Mouse (Mus musculus) lung, embryonic 16.5 days (tissue): ENCODE data around the gene Sema4b. TPM values are rescaled to one million over a fixed set of nuclear protein-coding genes. Genes with fewer than 3 reads are reported as not detected.
A peak's percentile ranks its signal among the peaks of the same experiment; 100 is the strongest.

Experiments used
- ATAC-seq: fragments of 200-750 bp; cut with Nextera tagmentation; 2 replicates; pipeline ENCODE4 v1.8.0; 2017; ENCODE audit warnings: low read depth, mild to moderate bottlenecking, moderate library complexity
- H3K27ac ChIP-seq: fragments of 300-500 bp; sonication (generic); 2 replicates; pipeline ENCODE4 v1.5.1; 2014; ENCODE audit warnings: mild to moderate bottlenecking, control low read depth, low read length
- H3K27me3 ChIP-seq: fragments of 300-500 bp; sonication (generic); 2 replicates; pipeline ENCODE4 v1.6.1; 2014; ENCODE audit warnings: low read depth, low read length, mixed read lengths; ENCODE audit not compliant: control insufficient read depth, insufficient read depth
- H3K36me3 ChIP-seq: fragments of 300-500 bp; sonication (generic); 2 replicates; pipeline ENCODE4 v1.6.1; 2014; ENCODE audit warnings: low read length; ENCODE audit not compliant: control insufficient read depth, insufficient read depth
- H3K4me1 ChIP-seq: fragments of 300-500 bp; sonication (generic); replicated peaks from 2 replicates; pipeline ENCODE4 v1.6.1; 2014; ENCODE audit warnings: low read length, mixed read lengths; ENCODE audit not compliant: control insufficient read depth, insufficient read depth
- H3K4me2 ChIP-seq: fragments of 300-500 bp; sonication (generic); 2 replicates; pipeline ENCODE4 v1.6.1; 2014; ENCODE audit warnings: low read depth, low read length, control low read depth
- H3K4me3 ChIP-seq: fragments of 300-500 bp; sonication (generic); 2 replicates; pipeline ENCODE4 v1.5.1; 2014; ENCODE audit warnings: mild to moderate bottlenecking, low read length, control low read depth
- H3K9ac ChIP-seq: fragments of 300-500 bp; sonication (generic); 2 replicates; pipeline ENCODE4 v1.6.1; 2014; ENCODE audit warnings: low read length, control low read depth
- H3K9me3 ChIP-seq: fragments of 300-500 bp; sonication (generic); 2 replicates; pipeline ENCODE4 v1.6.1; 2016; ENCODE audit warnings: low read length; ENCODE audit not compliant: control insufficient read depth
- WGBS: fragments of 180-500 bp; shearing (Covaris S2); extraction: QIAGEN DNeasy Blood & Tissue Kit; methylation state at CpG from one replicate; pipeline ENCODE4 v1.1.7; 2014; 5-methylcytosine and 5-hydroxymethylcytosine counted together
- polyA plus RNA-seq: library from polyadenylated mRNA; unstranded; fragments of >200 nt; fragmentation: Nextera tagmentation; extraction: Ambion mirVana; gene quantifications from 2 replicates; pipeline ENCODE4 v1.2.1, GENCODE M21; 2015

Sema4b gene
- polyA plus RNA-seq, 1 experiment from 2014 or later: 15.8 TPM

GRCm38 (mm10) chr7:80205705-80206589 is 19.3 kb downstream of the Sema4b start:
- Histone ChIP-seq H3K4me1 (peaks cover 25% of the 10 kb centered on the region), H3K27ac (no peak overlapping the region; the same call in 1 of the 2 replicates), H3K4me2 (no peak overlapping the region), H3K36me3 (no peaks in the 10 kb centered on the region), H3K27me3 (no peaks in the 10 kb centered on the region), H3K9me3 (no peaks in the 10 kb centered on the region), H3K9ac (no peak overlapping the region), H3K4me3 (no peak overlapping the region)
- no peak for ATAC-seq
- 86% methylated on average over 12 of the region's 12 CpGs for WGBS

- peak overlapping the region; percentile 88 for H3K27ac ChIP-seq
- no peaks in the 10 kb centered on the region for H3K9me3 ChIP-seq
- H3K4me1 ChIP-seq: peaks cover 25% of the 10 kb centered on the region
- WGBS: 55% methylated on average over 3 of the region's 3 CpGs
- H3K27me3 ChIP-seq: no peaks in the 10 kb centered on the region
- H3K4me2 ChIP-seq: peak overlapping the region; percentile 25; the same call in 1 of the 2 replicates
- ATAC-seq: peak; percentile 10; the same call in 1 of the 2 replicates
- peak overlapping the region; percentile 21 for H3K9ac ChIP-seq
- no peak overlapping the region for H3K4me3 ChIP-seq
- no peaks in the 10 kb centered on the region for H3K36me3 ChIP-seq
Measured at GRCm38 (mm10) chr7:80207314-80207731, 20.7 kb downstream of the Sema4b start.

GRCm38 (mm10) chr7:80208026-80208642 is 21.5 kb downstream of the Sema4b start:
- H3K36me3 ChIP-seq: 0 out of 2 replicates have a peak, but pooled peaks cover under 1% of the 10 kb centered on the region

GRCm38 (mm10) chr7:80208738-80209430 is 22.2 kb downstream of the Sema4b start:
- 38% methylated on average over 10 of the region's 10 CpGs for WGBS
- no peak overlapping the region for H3K9ac ChIP-seq
- no peak overlapping the region for H3K4me2 ChIP-seq

More at GRCm38 (mm10) chr7:80208026-80208642, 21.5 kb downstream of the Sema4b start:
- Histone ChIP-seq H3K4me1 (peaks cover 25% of the 10 kb centered on the region), H3K4me3 (no peak overlapping the region), H3K27me3 (no peaks in the 10 kb centered on the region), H3K9me3 (no peaks in the 10 kb centered on the region), H3K27ac (peak overlapping the region; percentile 88), H3K9ac (peak overlapping the region; percentile 21; the same call in 1 of the 2 replicates), H3K4me2 (peak overlapping the region; percentile 25; the same call in 1 of the 2 replicates)
- peak; percentile 81 for ATAC-seq
- 45% methylated on average over 18 of the region's 18 CpGs for WGBS

GRCm38 (mm10) chr7:80209669-80210068 is 23.0 kb downstream of the Sema4b start:
- 0 out of 2 replicates have a peak, but pooled peaks cover 3% of the 10 kb centered on the region for H3K36me3 ChIP-seq
- ATAC-seq: no peak
- peak overlapping the region; percentile 88 for H3K27ac ChIP-seq
- no peak overlapping the region for H3K4me3 ChIP-seq
- WGBS: 65% methylated on average over 6 of the region's 6 CpGs
- no peaks in the 10 kb centered on the region for H3K27me3 ChIP-seq
- no peaks in the 10 kb centered on the region for H3K9me3 ChIP-seq
- H3K4me1 ChIP-seq: peaks cover 25% of the 10 kb centered on the region
- H3K9ac ChIP-seq: no peak overlapping the region
- no peak overlapping the region for H3K4me2 ChIP-seq

More at GRCm38 (mm10) chr7:80208738-80209430, 22.2 kb downstream of the Sema4b start:
- no peaks in the 10 kb centered on the region for H3K9me3 ChIP-seq
- peaks cover 25% of the 10 kb centered on the region for H3K4me1 ChIP-seq
- H3K27me3 ChIP-seq: no peaks in the 10 kb centered on the region
- H3K36me3 ChIP-seq: 0 out of 2 replicates have a peak, but pooled peaks cover 3% of the 10 kb centered on the region
- peak overlapping the region; percentile 88 for H3K27ac ChIP-seq
- peak; percentile 82 for ATAC-seq
- no peak overlapping the region for H3K4me3 ChIP-seq

- H3K27me3 ChIP-seq: no peaks in the 10 kb centered on the region
- H3K4me1 ChIP-seq: peaks cover 25% of the 10 kb centered on the region
- no peak overlapping the region for H3K9ac ChIP-seq
- no peak overlapping the region for H3K4me2 ChIP-seq
- no peak overlapping the region for H3K4me3 ChIP-seq
- 83% methylated on average over 4 of the region's 4 CpGs for WGBS
- ATAC-seq: no peak
- H3K9me3 ChIP-seq: no peaks in the 10 kb centered on the region
- H3K27ac ChIP-seq: no peak overlapping the region
- H3K36me3 ChIP-seq: 0 out of 2 replicates have a peak, but pooled peaks cover 6% of the 10 kb centered on the region
Measured at GRCm38 (mm10) chr7:80210982-80211381, 24.3 kb downstream of the Sema4b start.

- WGBS: 88% methylated on average over 7 of the region's 7 CpGs
- peaks cover 6% of the 10 kb centered on the region; the same call in 1 of the 2 replicates for H3K36me3 ChIP-seq
- no peak overlapping the region for H3K27ac ChIP-seq
- no peaks in the 10 kb centered on the region for H3K9me3 ChIP-seq
- H3K9ac ChIP-seq: no peak overlapping the region
- no peak overlapping the region for H3K4me2 ChIP-seq
- no peaks in the 10 kb centered on the region for H3K27me3 ChIP-seq
- no peak overlapping the region for H3K4me3 ChIP-seq
- H3K4me1 ChIP-seq: peaks cover 5% of the 10 kb centered on the region
- ATAC-seq: no peak
Measured at GRCm38 (mm10) chr7:80213604-80214003, 27.0 kb downstream of the Sema4b start.

GRCm38 (mm10) chr7:80214459-80214858 is 27.8 kb downstream of the Sema4b start:
- Histone ChIP-seq H3K9ac (no peak overlapping the region), H3K36me3 (peaks cover 12% of the 10 kb centered on the region), H3K27ac (no peak overlapping the region), H3K27me3 (no peaks in the 10 kb centered on the region), H3K4me2 (no peak overlapping the region), H3K4me1 (peaks cover 2% of the 10 kb centered on the region), H3K9me3 (no peaks in the 10 kb centered on the region), H3K4me3 (no peak overlapping the region)
- ATAC-seq: no peak
- 77% methylated on average over 8 of the region's 8 CpGs for WGBS
